Mouse (Mus musculus): ENCODE measurements around the gene Flot2. TPM values are rescaled to one million over a fixed set of nuclear protein-coding genes. Genes with fewer than 3 reads are reported as not detected.

Flot2 gene
- polyA plus RNA-seq, 1 experiment from 2014 or later = 86.4 TPM

- Histone ChIP-seq H3K27me3 (peaks cover 6% of the 10 kb centered on the region; the same call in 1 of the 2 replicates), H3K36me3 (no peaks in the 10 kb centered on the region), H3K4me3 (no peak overlapping the region), H3K4me1 (replicated peaks) (no peaks in the 10 kb centered on the region), H3K27ac (no peak overlapping the region), H3K9me3 (no peaks in the 10 kb centered on the region), H3K4me2 (no peak overlapping the region), H3K9ac (no peak overlapping the region)
- no peak for ATAC-seq (ENCODE audit: low FRiP score)
- WGBS = 91% methylated on average over 5 of the region's 5 CpGs
These were observed 50.1 kb downstream of the Flot2 start for GRCm38 (mm10) chr11:78087756-78088281.

DNA sequence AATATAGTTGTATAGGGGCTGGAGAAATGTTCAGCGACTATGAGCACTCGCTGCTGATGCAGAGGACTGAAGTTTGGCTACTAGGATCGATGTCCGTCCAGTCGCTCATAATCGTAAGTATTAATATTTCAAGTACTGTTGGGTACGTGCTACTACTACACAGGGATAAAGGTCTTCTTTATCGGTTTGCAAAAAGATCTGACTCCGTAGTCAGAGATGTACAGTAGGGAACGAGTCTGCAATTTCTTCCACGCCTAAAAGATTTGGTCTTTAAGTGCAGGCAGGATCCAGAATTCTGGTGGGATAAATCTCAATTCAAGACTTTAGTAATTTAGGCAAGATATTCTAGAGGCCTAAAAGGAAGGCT is 56.4 kb downstream of the Flot2 start:
- Histone ChIP-seq H3K36me3 (no peaks in the 10 kb centered on the region), H3K4me3 (peak overlapping the region; percentile 76), H3K4me1 (replicated peaks) (peaks cover 33% of the 10 kb centered on the region), H3K27ac (peak overlapping the region; percentile 89), H3K9me3 (no peaks in the 10 kb centered on the region), H3K9ac (peak overlapping the region; percentile 90), H3K27me3 (no peaks in the 10 kb centered on the region), H3K4me2 (peak overlapping the region; percentile 80)
- ATAC-seq (ENCODE audit: low FRiP score) = 0 out of 2 replicates have a peak, but pooled peaks have one; percentile 16
- 54% methylated on average over 11 of the region's 11 CpGs for WGBS

DNA sequence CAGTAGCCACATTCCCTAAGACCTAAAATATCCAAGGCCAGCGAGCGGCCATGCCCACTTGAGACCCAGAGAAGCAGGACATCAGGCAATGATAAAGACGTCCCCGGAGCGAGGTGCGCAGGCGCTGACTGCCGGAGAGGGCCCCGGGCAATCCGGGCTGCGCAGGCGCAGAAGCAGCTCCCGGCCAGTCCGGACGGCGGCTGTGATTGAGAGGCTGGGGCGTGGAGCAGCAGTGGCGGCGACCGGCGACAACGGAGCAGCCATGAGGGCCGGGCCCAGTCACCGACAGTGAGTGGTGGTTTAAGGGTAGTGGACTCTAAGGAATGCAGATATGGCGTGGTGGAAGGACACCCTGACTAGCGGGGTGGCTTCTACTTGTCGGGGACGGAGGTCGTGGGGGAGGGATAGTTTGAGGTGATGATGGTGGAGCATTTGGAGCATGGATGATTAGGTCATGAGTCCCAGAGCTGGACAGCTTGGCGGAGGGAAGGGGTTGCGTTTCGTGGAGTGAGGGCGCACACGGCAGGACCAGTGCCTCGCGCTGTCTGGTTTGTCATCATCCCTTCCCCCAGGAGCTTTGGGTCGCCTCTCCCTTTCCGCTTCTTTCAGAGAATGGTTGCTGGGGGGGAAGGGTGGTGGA is 56.9 kb downstream of the Flot2 start, which contains the start of gene Fam222b:
Gene Fam222b (plus strand): TSS at position 157 of the 640 bp plus-strand sequence.
- WGBS = under 1% methylated on average over 38 of the region's 38 CpGs
- ATAC-seq (ENCODE audit: low FRiP score) = peak; percentile 94
- peak within 1 kb of the TSS; percentile 80 for H3K4me2 ChIP-seq
- H3K9ac ChIP-seq = peak within 1 kb of the TSS; percentile 90
- H3K4me3 ChIP-seq = peak within 1 kb of the TSS; percentile 76
- H3K9me3 ChIP-seq = no peaks in the 10 kb centered on the region
- peak within 1 kb of the TSS; percentile 89 for H3K27ac ChIP-seq
- peaks cover 33% of the 10 kb centered on the region for H3K4me1 ChIP-seq (replicated peaks)
- no peaks in the 10 kb centered on the region for H3K27me3 ChIP-seq
- H3K36me3 ChIP-seq = no peaks in the 10 kb centered on the region

DNA sequence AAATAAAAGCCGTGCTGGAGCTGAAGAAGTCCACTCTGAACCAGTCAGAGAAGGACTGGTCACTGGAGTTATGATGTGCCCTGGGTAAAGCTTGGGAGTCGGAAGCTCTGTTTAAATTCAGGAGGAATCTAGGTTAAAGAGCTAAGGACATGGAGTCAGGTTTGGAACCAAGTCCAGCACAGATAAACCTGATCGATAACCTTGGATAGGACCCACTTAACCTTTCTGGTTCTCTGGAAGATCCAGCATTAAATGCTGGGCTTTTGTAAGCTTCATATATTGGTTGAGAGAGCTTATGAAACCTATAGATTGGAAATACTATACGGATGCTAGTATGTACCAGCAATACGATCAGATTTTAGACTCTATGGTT is 57.4 kb downstream of the Flot2 start:
- ATAC-seq (ENCODE audit: low FRiP score) = no peak
- Histone ChIP-seq H3K9ac (peak overlapping the region; percentile 90), H3K4me3 (peak overlapping the region; percentile 76), H3K27ac (peak overlapping the region; percentile 89), H3K36me3 (no peaks in the 10 kb centered on the region), H3K27me3 (no peaks in the 10 kb centered on the region), H3K4me2 (peak overlapping the region; percentile 80), H3K9me3 (no peaks in the 10 kb centered on the region), H3K4me1 (replicated peaks) (peaks cover 33% of the 10 kb centered on the region)
- WGBS = 27% methylated on average over 5 of the region's 5 CpGs

DNA sequence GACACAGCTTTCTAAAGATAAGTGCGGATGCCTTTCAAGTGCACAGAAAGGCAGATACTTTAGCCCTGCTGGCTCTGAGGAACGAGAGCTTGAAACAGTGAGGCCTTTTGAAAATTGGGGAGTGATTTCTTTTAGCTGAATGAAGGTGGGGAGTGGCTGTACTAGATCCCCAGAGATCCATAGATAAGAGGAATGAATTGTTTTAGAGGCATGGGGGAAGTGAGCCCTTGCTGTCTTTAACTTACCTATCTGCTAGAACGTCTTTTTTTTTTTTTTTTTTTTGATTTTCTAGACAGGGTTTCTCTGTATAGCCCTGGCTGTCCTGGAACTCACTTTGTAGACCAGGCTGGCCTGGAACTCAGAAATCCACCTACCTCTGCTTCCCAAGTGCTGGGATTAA is 59.3 kb downstream of the Flot2 start:
- Histone ChIP-seq H3K9ac (peak overlapping the region; percentile 56; the same call in 1 of the 2 replicates), H3K4me1 (replicated peaks) (peaks cover 37% of the 10 kb centered on the region), H3K36me3 (peaks cover 11% of the 10 kb centered on the region), H3K27me3 (no peaks in the 10 kb centered on the region), H3K27ac (no peak overlapping the region), H3K9me3 (no peaks in the 10 kb centered on the region), H3K4me3 (peak overlapping the region; percentile 22), H3K4me2 (peak overlapping the region; percentile 80)
- 63% methylated on average over 3 of the region's 3 CpGs for WGBS
- no peak for ATAC-seq (ENCODE audit: low FRiP score)

DNA sequence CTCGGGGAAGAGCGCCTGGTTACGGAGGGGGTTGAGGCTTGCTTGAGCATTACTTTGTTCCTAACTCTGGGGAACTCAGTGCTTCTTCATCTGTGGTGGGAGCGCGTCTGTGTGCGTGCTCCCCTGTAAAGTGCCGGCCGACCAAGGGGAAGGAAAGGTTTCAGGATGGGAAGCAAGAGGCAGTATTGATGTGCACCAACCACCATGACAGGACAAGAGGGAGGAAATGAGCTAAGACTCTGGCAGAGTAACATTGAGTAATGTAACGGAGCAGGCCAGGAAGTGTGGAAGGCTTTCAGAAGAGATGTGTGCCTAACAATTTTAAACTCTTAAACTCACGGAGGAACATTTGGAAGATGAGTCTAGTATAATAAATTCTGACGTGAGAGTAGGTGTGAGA is 63.0 kb downstream of the Flot2 start:
- WGBS = 90% methylated on average over 11 of the region's 11 CpGs
- H3K4me3 ChIP-seq = no peak overlapping the region
- no peaks in the 10 kb centered on the region for H3K27me3 ChIP-seq
- peaks cover 27% of the 10 kb centered on the region for H3K4me1 ChIP-seq (replicated peaks)
- no peak overlapping the region for H3K27ac ChIP-seq
- no peak overlapping the region for H3K4me2 ChIP-seq
- no peaks in the 10 kb centered on the region for H3K9me3 ChIP-seq
- ATAC-seq (ENCODE audit: low FRiP score) = no peak
- no peak overlapping the region for H3K9ac ChIP-seq
- peaks cover 13% of the 10 kb centered on the region for H3K36me3 ChIP-seq

- Histone ChIP-seq H3K27me3 (no peaks in the 10 kb centered on the region), H3K36me3 (peaks cover 25% of the 10 kb centered on the region), H3K9me3 (no peaks in the 10 kb centered on the region), H3K4me2 (no peak overlapping the region), H3K4me3 (no peak overlapping the region), H3K4me1 (replicated peaks) (peaks cover 15% of the 10 kb centered on the region), H3K9ac (no peak overlapping the region), H3K27ac (no peak overlapping the region)
- 87% methylated on average over 5 of the region's 5 CpGs for WGBS
- ATAC-seq (ENCODE audit: low FRiP score) = no peak
These were observed 64.4 kb downstream of the Flot2 start for GRCm38 (mm10) chr11:78102142-78102541.

DNA sequence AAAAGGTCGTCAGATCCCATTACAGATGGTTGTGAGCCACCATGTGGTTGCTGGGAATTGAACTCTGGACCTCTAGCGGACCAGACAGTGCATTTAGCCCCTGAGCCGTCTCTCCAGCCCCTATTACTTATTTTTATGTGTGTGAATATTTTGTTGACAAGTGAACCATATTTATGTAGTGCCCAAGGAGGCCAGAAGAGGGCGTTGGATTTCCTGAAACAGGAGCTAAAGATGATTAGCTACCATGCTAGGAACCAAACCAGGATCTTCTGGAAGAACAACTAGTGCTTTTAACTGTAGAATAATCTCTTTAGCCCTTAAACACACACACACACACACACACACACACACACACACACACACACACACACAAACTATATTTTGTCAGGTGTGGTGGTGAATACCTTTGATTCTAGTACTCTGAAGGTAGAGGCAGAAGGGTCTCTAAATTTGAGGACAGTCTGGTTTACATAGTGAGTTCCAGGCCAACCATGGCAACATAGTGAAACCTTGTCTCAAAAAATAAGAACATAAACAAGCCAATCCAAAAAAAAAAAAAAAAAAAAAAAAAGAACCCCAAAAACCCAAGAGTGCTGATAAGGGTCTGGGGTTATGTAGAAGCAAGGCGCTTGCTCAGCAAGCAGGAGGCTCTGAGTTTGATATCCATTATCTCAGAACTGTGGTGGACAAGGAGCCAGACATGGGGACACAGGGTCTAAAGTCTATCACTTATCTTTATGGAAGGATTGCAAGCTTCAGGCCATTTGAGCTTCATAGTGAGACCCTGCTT is 65.4 kb downstream of the Flot2 start:
- H3K27me3 ChIP-seq = no peaks in the 10 kb centered on the region
- no peak overlapping the region for H3K27ac ChIP-seq
- H3K36me3 ChIP-seq = peaks cover 34% of the 10 kb centered on the region
- 72% methylated on average over 5 of the region's 5 CpGs for WGBS
- H3K4me1 ChIP-seq (replicated peaks) = peaks cover 6% of the 10 kb centered on the region; the same call in 1 of the 2 replicates
- no peak for ATAC-seq (ENCODE audit: low FRiP score)
- H3K4me3 ChIP-seq = no peak overlapping the region
- H3K4me2 ChIP-seq = no peak overlapping the region
- H3K9me3 ChIP-seq = no peaks in the 10 kb centered on the region
- H3K9ac ChIP-seq = no peak overlapping the region

GRCm38 (mm10) chr11:78104501-78104900 is 66.8 kb downstream of the Flot2 start:
- no peak overlapping the region for H3K9ac ChIP-seq
- no peak overlapping the region for H3K4me2 ChIP-seq
- peaks cover 34% of the 10 kb centered on the region for H3K36me3 ChIP-seq
- 94% methylated on average over 5 of the region's 5 CpGs for WGBS
- no peak for ATAC-seq (ENCODE audit: low FRiP score)
- H3K4me1 ChIP-seq (replicated peaks) = peaks cover 3% of the 10 kb centered on the region
- H3K27ac ChIP-seq = no peak overlapping the region
- H3K9me3 ChIP-seq = no peaks in the 10 kb centered on the region
- H3K4me3 ChIP-seq = no peak overlapping the region
- H3K27me3 ChIP-seq = no peaks in the 10 kb centered on the region

MicroRNAs encoded within 50 kb of the gene (microRNA counts, 519-probe panel; counts per million panel counts)
- microRNA mmu-miR-144 = 3,572 counts per million, percentile 47 among the panel's probes with 10 or more counts
- 3,299 counts per million, percentile 41 among the panel's probes with 10 or more counts for microRNA mmu-miR-451

Small RNAs within 50 kb of the gene (microRNA-seq; reads per million reads assigned to microRNA genes)
- gene Mir144 (21.9 reads per million, percentile 31 among the genes with 10 or more reads in this experiment), gene Mir451a (not detected), gene Mir451b (not detected)

Other genes with a start within 250 kb of the Flot2 start
- gene Pipox, start 143.8 kb upstream of the Flot2 start, polyA plus RNA-seq (2015; fragmentation: Nextera tagmentation; extraction: Ambion mirVana) = 4.2 and 6.6 TPM in 2 replicates
- 112 and 121 TPM in 2 replicates for gene Sez6, start 107.1 kb upstream of the Flot2 start, polyA plus RNA-seq (2015; fragmentation: Nextera tagmentation; extraction: Ambion mirVana)
- 18.9 and 21.2 TPM in 2 replicates for gene Phf12, start 55.2 kb upstream of the Flot2 start, polyA plus RNA-seq (2015; fragmentation: Nextera tagmentation; extraction: Ambion mirVana)
- 37.1 and 39.3 TPM in 2 replicates for gene Dhrs13, start 5.7 kb upstream of the Flot2 start, polyA plus RNA-seq (2015; fragmentation: Nextera tagmentation; extraction: Ambion mirVana)
- gene Eral1, start 42.5 kb downstream of the Flot2 start, polyA plus RNA-seq (2015; fragmentation: Nextera tagmentation; extraction: Ambion mirVana) = 31.5 and 32.0 TPM in 2 replicates
- 28.2 and 31.4 TPM in 2 replicates for gene Fam222b, start 56.7 kb downstream of the Flot2 start, polyA plus RNA-seq (2015; fragmentation: Nextera tagmentation; extraction: Ambion mirVana)
- 125 and 127 TPM in 2 replicates for gene Traf4, start 127.7 kb downstream of the Flot2 start, polyA plus RNA-seq (2015; fragmentation: Nextera tagmentation; extraction: Ambion mirVana)
- gene Nek8, start 138.7 kb downstream of the Flot2 start, polyA plus RNA-seq (2015; fragmentation: Nextera tagmentation; extraction: Ambion mirVana) = 6.6 and 6.7 TPM in 2 replicates
- 7.0 and 8.3 TPM in 2 replicates for gene Tlcd1, start 138.8 kb downstream of the Flot2 start, polyA plus RNA-seq (2015; fragmentation: Nextera tagmentation; extraction: Ambion mirVana)
- 913 and 965 TPM in 2 replicates for gene Rpl23a, start 145.7 kb downstream of the Flot2 start, polyA plus RNA-seq (2015; fragmentation: Nextera tagmentation; extraction: Ambion mirVana)
- 53.2 TPM in 2 replicates for gene Rab34, start 150.5 kb downstream of the Flot2 start, polyA plus RNA-seq (2015; fragmentation: Nextera tagmentation; extraction: Ambion mirVana)
- 2.5 and 3.3 TPM in 2 replicates for gene Proca1, start 155.5 kb downstream of the Flot2 start, polyA plus RNA-seq (2015; fragmentation: Nextera tagmentation; extraction: Ambion mirVana)
- 87.1 and 87.8 TPM in 2 replicates for gene Sdf2, start 207.8 kb downstream of the Flot2 start, polyA plus RNA-seq (2015; fragmentation: Nextera tagmentation; extraction: Ambion mirVana)
- gene Supt6, start 208.1 kb downstream of the Flot2 start, polyA plus RNA-seq (2015; fragmentation: Nextera tagmentation; extraction: Ambion mirVana) = 29.9 and 30.1 TPM in 2 replicates
- gene 2610507B11Rik, start 223.8 kb downstream of the Flot2 start, polyA plus RNA-seq (2015; fragmentation: Nextera tagmentation; extraction: Ambion mirVana) = 64.9 and 67.2 TPM in 2 replicates

Measured in hindbrain, embryonic 13.5 days (tissue).